Mouse (Mus musculus) neural tube, embryonic 11.5 days (tissue): ENCODE data around the gene Slc4a1. TPM values are rescaled to one million over a fixed set of nuclear protein-coding genes. Genes with fewer than 3 reads are reported as not detected.
A peak's percentile ranks its signal among the peaks of the same experiment; 100 is the strongest.
"Not testable (repeated sequence)": the region's sequence is repeated elsewhere in the genome, so short reads cannot be mapped to it uniquely, and the experiment has no call there.

ENCODE experiments used
- ATAC-seq: fragments of 200-750 bp; cut with Nextera tagmentation; 2 replicates; pipeline ENCODE4 v1.8.0; 2017; ENCODE audit warnings: moderate number of reproducible peaks, mild to moderate bottlenecking, moderate TSS enrichment, moderate library complexity; ENCODE audit not compliant: insufficient read depth, low FRiP score, low TSS enrichment
- DNase-seq: peaks from one replicate; pipeline ENCODE4 v3.0.0-alpha.2; 2015; ENCODE audit warnings: low spot score
- H3K27ac ChIP-seq: fragments of 300-500 bp; sonication (generic); 2 replicates; pipeline ENCODE4 v1.5.1; 2014; ENCODE audit warnings: low read depth, mild to moderate bottlenecking, low read length
- H3K27me3 ChIP-seq: fragments of 300-500 bp; sonication (generic); 2 replicates; pipeline ENCODE4 v1.6.1; 2014; ENCODE audit warnings: mild to moderate bottlenecking, low read length, mixed read lengths; ENCODE audit not compliant: control insufficient read depth, insufficient read depth
- H3K36me3 ChIP-seq: fragments of 300-500 bp; sonication (generic); 2 replicates; pipeline ENCODE4 v1.6.1; 2014; ENCODE audit warnings: mild to moderate bottlenecking, low read length, moderate library complexity, mixed read lengths; ENCODE audit not compliant: control insufficient read depth, insufficient read depth
- H3K4me1 ChIP-seq: fragments of 300-500 bp; sonication (generic); 2 replicates; pipeline ENCODE4 v1.6.1; 2014; ENCODE audit warnings: low read length, mixed read lengths; ENCODE audit not compliant: control insufficient read depth, insufficient read depth
- H3K4me2 ChIP-seq: fragments of 300-500 bp; sonication (generic); 2 replicates; pipeline ENCODE4 v1.6.1; 2014; ENCODE audit warnings: low read depth, mild to moderate bottlenecking, moderate library complexity
- H3K4me3 ChIP-seq: fragments of 300-500 bp; sonication (generic); 2 replicates; pipeline ENCODE4 v1.5.1; 2014; ENCODE audit warnings: low read depth, low read length
- H3K9ac ChIP-seq: fragments of 300-500 bp; sonication (generic); 2 replicates; pipeline ENCODE4 v1.6.1; 2014; ENCODE audit warnings: mild to moderate bottlenecking, low read length
- H3K9me3 ChIP-seq: fragments of 300-500 bp; sonication (generic); 2 replicates; pipeline ENCODE4 v1.6.1; 2016; ENCODE audit warnings: low read length; ENCODE audit not compliant: control insufficient read depth
- WGBS: fragments of 180-500 bp; shearing (Covaris S2); extraction: QIAGEN DNeasy Blood & Tissue Kit; methylation state at CpG from one replicate; pipeline ENCODE4 v1.1.7; 2014; 5-methylcytosine and 5-hydroxymethylcytosine counted together
- polyA plus RNA-seq: library from polyadenylated mRNA; unstranded; fragments of >200 nt; fragmentation: Nextera tagmentation; extraction: Ambion mirVana; gene quantifications from 2 replicates; pipeline ENCODE4 v1.2.1, GENCODE M21; 2014

Slc4a1 gene
- polyA plus RNA-seq: 26.6 and 28.4 TPM in 2 replicates

DNA sequence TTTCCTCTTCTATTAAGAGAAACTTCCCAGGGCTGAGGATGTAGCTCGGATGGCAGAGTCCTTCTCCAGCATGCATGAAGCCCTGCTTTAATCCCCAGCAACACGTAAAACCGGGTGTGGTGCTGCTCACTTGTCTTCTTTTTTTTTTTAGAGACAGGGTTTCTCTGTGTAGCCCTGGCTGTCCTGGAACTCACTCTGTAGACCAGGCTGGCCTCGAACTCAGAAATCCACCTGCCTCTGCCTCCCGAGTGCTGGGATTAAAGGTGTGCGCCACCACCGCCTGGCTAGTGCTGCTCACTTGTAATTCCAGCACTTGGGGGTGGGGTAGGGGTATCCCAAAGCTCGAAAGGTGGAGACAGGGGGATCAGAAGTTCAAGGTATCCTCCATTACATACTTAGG, at the start of gene Slc4a1:
Slc4a1 (minus strand) TSS at position 101 of the 400 bp plus-strand sequence.
- not testable (repeated sequence) for H3K4me2 ChIP-seq, ATAC-seq
- 88% methylated on average over 8 of the region's 8 CpGs for WGBS

DNA sequence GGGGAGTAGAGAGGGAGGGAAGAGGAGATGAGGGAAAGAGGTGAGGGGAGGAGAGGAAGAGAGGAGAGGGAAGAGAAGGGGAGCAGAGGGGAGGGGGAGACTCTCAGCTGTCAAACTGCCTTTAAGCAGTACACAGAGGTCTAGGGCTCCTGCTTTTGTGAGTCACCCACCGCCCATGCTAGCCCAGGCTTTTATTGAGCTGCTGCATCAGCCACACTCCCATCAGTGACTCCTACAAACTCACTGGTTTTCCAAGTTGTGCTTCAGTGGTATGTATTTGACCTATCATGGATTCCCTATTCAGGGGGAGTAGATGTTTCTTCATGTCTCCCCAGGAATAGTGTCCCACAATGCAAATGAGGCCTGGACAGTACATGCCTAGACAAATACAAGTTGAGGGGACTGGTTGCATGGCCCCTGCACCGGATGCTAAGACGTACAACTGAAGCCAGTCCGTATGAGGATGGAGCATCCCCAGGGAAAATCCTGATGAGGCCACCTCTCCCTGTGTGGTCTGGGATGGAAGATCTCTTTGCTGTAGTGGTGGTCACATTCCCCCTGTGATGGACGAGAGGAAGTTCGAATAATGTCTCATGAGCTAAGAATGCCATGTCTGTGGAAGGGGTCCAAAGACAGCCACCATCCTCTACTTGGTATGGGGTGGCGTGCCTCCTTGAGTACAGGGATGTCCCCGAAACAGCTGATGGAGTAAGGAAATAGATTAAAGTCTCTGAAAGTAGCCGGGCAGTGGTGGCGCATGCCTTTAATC, 49.2 kb upstream of the Slc4a1 start:
- Histone ChIP-seq H3K27ac (no peak overlapping the region), H3K4me3 (no peak overlapping the region), H3K27me3 (no peaks in the 10 kb centered on the region), H3K4me2 (no peak overlapping the region), H3K4me1 (no peaks in the 10 kb centered on the region), H3K36me3 (no peaks in the 10 kb centered on the region), H3K9me3 (no peaks in the 10 kb centered on the region), H3K9ac (no peak overlapping the region)
- WGBS: 79% methylated on average over 10 of the region's 10 CpGs
- ATAC-seq (no peak), DNase-seq (no peak)

More for the DNA sequence above, at the start of gene Slc4a1:
- H3K36me3 ChIP-seq, H3K27ac ChIP-seq, H3K4me1 ChIP-seq, H3K9ac ChIP-seq, H3K27me3 ChIP-seq, DNase-seq, H3K4me3 ChIP-seq, H3K9me3 ChIP-seq: not testable (repeated sequence)

DNA sequence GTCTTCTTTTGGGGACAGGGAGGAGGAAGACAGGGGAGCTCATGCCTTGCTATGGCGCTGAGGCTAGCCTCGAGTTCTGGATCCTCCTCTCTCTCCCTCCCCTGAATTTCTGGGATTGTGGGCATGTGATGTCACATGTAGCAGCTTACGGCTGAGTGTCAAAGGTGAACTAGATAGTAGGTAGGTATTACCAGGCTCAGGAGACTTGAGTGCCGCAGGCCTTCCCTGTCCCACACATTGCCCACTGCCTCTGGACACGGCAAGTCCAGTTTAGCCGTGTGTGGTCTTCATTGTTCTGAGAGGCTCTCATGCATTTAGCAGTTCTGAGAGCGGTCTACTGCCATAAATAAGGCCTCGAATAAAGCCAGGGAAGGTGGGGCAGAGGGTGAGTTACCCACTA, 47.1 kb upstream of the Slc4a1 start:
- H3K27ac ChIP-seq: no peak overlapping the region
- H3K4me1 ChIP-seq: peaks cover 1% of the 10 kb centered on the region; the same call in 1 of the 2 replicates
- DNase-seq (no peak), ATAC-seq (no peak)
- no peak overlapping the region for H3K4me3 ChIP-seq
- no peak overlapping the region for H3K4me2 ChIP-seq
- 73% methylated on average over 8 of the region's 8 CpGs for WGBS
- H3K9ac ChIP-seq: no peak overlapping the region
- H3K9me3 ChIP-seq: no peaks in the 10 kb centered on the region
- no peaks in the 10 kb centered on the region for H3K36me3 ChIP-seq
- H3K27me3 ChIP-seq: no peaks in the 10 kb centered on the region

GRCm38 (mm10) chr11:102411704-102412103, 45.7 kb upstream of the Slc4a1 start:
- Histone ChIP-seq H3K27ac (no peak overlapping the region), H3K4me3 (no peak overlapping the region), H3K27me3 (no peaks in the 10 kb centered on the region), H3K4me1 (peaks cover 7% of the 10 kb centered on the region; the same call in 1 of the 2 replicates), H3K36me3 (no peaks in the 10 kb centered on the region), H3K4me2 (no peak overlapping the region), H3K9me3 (no peaks in the 10 kb centered on the region), H3K9ac (no peak overlapping the region)
- WGBS: 11% methylated on average over 11 of the region's 11 CpGs
- peak; percentile 92 for DNase-seq
- no peak for ATAC-seq

GRCm38 (mm10) chr11:102411061-102411460, 45.1 kb upstream of the Slc4a1 start:
- no peak overlapping the region for H3K9ac ChIP-seq
- no peak for DNase-seq
- no peak overlapping the region for H3K27ac ChIP-seq
- no peaks in the 10 kb centered on the region for H3K9me3 ChIP-seq
- H3K4me3 ChIP-seq: no peak overlapping the region
- no peaks in the 10 kb centered on the region for H3K36me3 ChIP-seq
- H3K27me3 ChIP-seq: no peaks in the 10 kb centered on the region
- H3K4me1 ChIP-seq: peaks cover 13% of the 10 kb centered on the region
- H3K4me2 ChIP-seq: no peak overlapping the region
- WGBS: 86% methylated on average over 3 of the region's 3 CpGs
- no peak for ATAC-seq

- not testable (repeated sequence) for ATAC-seq, H3K4me3 ChIP-seq, H3K27me3 ChIP-seq, H3K9me3 ChIP-seq, H3K9ac ChIP-seq, H3K27ac ChIP-seq, H3K36me3 ChIP-seq, H3K4me2 ChIP-seq, DNase-seq
- H3K4me1 ChIP-seq: peaks cover 15% of the 10 kb centered on the region
- 93% methylated on average over 3 of the region's 3 CpGs for WGBS
Measured at GRCm38 (mm10) chr11:102410345-102410744, 44.3 kb upstream of the Slc4a1 start.

GRCm38 (mm10) chr11:102409795-102410330, 43.9 kb upstream of the Slc4a1 start:
- WGBS: 83% methylated on average over 3 of the region's 3 CpGs
- H3K27me3 ChIP-seq: no peaks in the 10 kb centered on the region
- H3K27ac ChIP-seq: no peak overlapping the region
- H3K9ac ChIP-seq: no peak overlapping the region
- H3K4me2 ChIP-seq: no peak overlapping the region
- no peak overlapping the region for H3K4me3 ChIP-seq
- no peak for ATAC-seq
- no peak for DNase-seq
- no peaks in the 10 kb centered on the region for H3K9me3 ChIP-seq
- peaks cover 15% of the 10 kb centered on the region for H3K4me1 ChIP-seq
- H3K36me3 ChIP-seq: no peaks in the 10 kb centered on the region

DNA sequence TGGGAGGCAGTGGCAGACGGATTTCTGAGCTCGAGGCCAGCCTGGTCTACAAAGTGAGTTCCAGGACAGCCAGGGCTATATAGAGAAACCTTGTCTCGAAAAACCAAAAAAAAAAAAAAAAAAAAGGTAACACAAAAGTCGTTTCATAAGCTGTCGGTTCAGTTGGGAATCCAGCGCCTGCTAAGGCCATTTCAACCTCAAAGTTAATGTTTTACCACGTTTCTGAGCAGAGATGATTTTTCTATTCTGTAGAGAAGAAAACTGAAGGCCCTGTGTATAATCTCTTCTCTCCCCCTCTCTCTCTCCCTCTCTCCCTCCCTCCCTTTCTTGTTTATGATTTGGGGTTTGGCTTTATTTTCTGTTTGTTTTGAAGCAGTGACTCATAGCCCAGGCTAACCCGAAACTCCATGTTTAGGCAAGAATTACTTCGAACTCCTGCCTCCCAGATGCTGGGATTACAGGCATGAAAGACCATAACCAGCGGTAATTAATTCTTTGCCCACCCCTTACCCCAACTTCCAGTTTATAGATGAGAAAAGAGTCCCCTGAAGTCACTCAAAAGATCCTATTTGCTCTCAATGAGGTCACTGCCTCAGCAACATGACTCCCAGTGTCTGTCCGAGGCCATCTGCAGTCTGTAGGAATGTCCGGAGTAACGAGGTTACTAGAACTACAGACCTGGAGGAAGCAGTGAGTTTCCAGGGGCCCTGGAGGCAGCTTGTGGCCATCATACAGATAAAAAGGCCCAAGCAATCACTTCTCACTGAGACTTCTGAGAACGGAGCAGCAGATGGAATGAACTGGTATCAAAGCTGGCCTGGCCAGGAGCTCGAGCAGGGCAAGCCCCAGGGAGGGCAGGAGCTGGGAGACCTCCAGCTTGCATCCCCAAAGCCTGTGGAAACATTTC, 43.1 kb upstream of the Slc4a1 start:
- H3K4me2 ChIP-seq: peak overlapping the region; percentile 94
- H3K9me3 ChIP-seq: no peaks in the 10 kb centered on the region
- WGBS: 38% methylated on average over 15 of the region's 15 CpGs
- H3K4me3 ChIP-seq: peak overlapping the region; percentile 74
- no peak for ATAC-seq
- no peaks in the 10 kb centered on the region for H3K27me3 ChIP-seq
- H3K9ac ChIP-seq: no peak overlapping the region; the same call in 1 of the 2 replicates
- no peak overlapping the region for H3K27ac ChIP-seq
- H3K36me3 ChIP-seq: peaks cover 2% of the 10 kb centered on the region; the same call in 1 of the 2 replicates
- peaks cover 15% of the 10 kb centered on the region for H3K4me1 ChIP-seq
- DNase-seq: no peak
